Mouse (Mus musculus) G1E (cell line): ENCODE data around the gene Snai1. TPM values are rescaled to one million over a fixed set of nuclear protein-coding genes. Genes with fewer than 3 reads are reported as not detected.

Source experiments
- ATAC-seq: 2 replicates; pipeline ENCODE4 v1.8.0; 2016; ENCODE audit warnings: mild to moderate bottlenecking; ENCODE audit not compliant: insufficient number of reproducible peaks, poor library complexity, low FRiP score, severe bottlenecking; ENCODE audit errors: extremely low read depth
- DNase-seq: peaks from one replicate; pipeline ENCODE4 v3.0.0; 2012; ENCODE audit warnings: low spot score
- H3K27me3 ChIP-seq: 2 replicates; pipeline ENCODE4 v1.6.1; 2012; ENCODE audit warnings: mild to moderate bottlenecking, low read length, inconsistent platforms; ENCODE audit not compliant: insufficient read depth
- H3K36me3 ChIP-seq: replicated peaks from 2 replicates; pipeline ENCODE3; 2012; ENCODE audit warnings: mild to moderate bottlenecking, inconsistent platforms
- H3K4me1 ChIP-seq: 2 replicates; pipeline ENCODE4 v1.6.1; 2012; ENCODE audit warnings: low read depth, low read length, inconsistent platforms, mixed read lengths; ENCODE audit not compliant: insufficient read depth
- H3K4me3 ChIP-seq: 2 replicates; pipeline ENCODE4 v1.5.1; 2012; ENCODE audit warnings: low read depth, mild to moderate bottlenecking, inconsistent platforms, low read length, moderate library complexity, mixed read lengths
- H3K9me3 ChIP-seq: replicated peaks from 2 replicates; pipeline ENCODE4 v1.6.1; 2012; ENCODE audit warnings: inconsistent platforms
- CTCF ChIP-seq: IDR thresholded peaks from 2 replicates; pipeline ENCODE4 v1.5.1; 2012; ENCODE audit warnings: low read depth, low read length, inconsistent platforms, mixed read lengths
- GATA1 ChIP-seq: IDR thresholded peaks from 2 replicates; pipeline ENCODE4 v1.6.1; 2012; ENCODE audit warnings: borderline replicate concordance, low read length, inconsistent platforms, mixed read lengths
- GATA2 ChIP-seq: IDR thresholded peaks from 2 replicates; pipeline ENCODE4 v1.6.1; 2012; ENCODE audit warnings: low read depth, low read length, inconsistent platforms, borderline replicate concordance
- POLR2AphosphoS5 ChIP-seq: IDR thresholded peaks from 2 replicates; pipeline ENCODE4 v1.6.1; 2012; ENCODE audit warnings: low read depth, low read length, inconsistent platforms; ENCODE audit not compliant: insufficient replicate concordance
- TAL1 ChIP-seq: conservative IDR thresholded peaks from 2 replicates; pipeline ENCODE4 v1.6.1; 2012; ENCODE audit warnings: low read depth, low read length, inconsistent platforms, mixed read lengths
- polyA plus RNA-seq: library from polyadenylated mRNA; stranded (reverse); fragments of >175 nt; gene quantifications from 2 replicates; pipeline ENCODE4 v1.2.3, GENCODE M21; 2012
- total RNA-seq, 2 experiments: library from RNA; stranded (forward) in 1 of 2; stranded (reverse) in 1 of 2; fragments of 200-1000 nt in 1 of 2; fragments of >200 nt in 1 of 2; fragmentation: Nextera tagmentation in 1 of 2; gene quantifications; 2 replicates each; pipeline ENCODE4 v1.2.3; 2014 to 2017

The Snai1 gene
- total and polyA plus RNA-seq, 3 experiments = not detected

- Histone ChIP-seq H3K4me3 (no peak overlapping the region), H3K9me3 (no peaks in the 10 kb centered on the region), H3K4me1 (no peaks in the 10 kb centered on the region), H3K27me3 (peaks cover 28% of the 10 kb centered on the region), H3K36me3 (no peaks in the 10 kb centered on the region)
- DNase-seq (no peak), ATAC-seq (no peak)
- TF ChIP-seq CTCF (no peak), TAL1 (no peak), GATA2 (no peak), POLR2AphosphoS5 (no peak), GATA1 (no peak)
Observed at GRCm38 (mm10) chr2:167547444-167547843, 9.4 kb downstream of the Snai1 start.

- no peak overlapping the region for H3K4me3 ChIP-seq
- TF ChIP-seq TAL1 = no peak
- no peak for TF ChIP-seq CTCF
- TF ChIP-seq POLR2AphosphoS5 = no peak
- TF ChIP-seq GATA2 = no peak
- TF ChIP-seq GATA1 = no peak
- H3K27me3 ChIP-seq = peaks cover 22% of the 10 kb centered on the region
- no peak for DNase-seq
- H3K36me3 ChIP-seq = no peaks in the 10 kb centered on the region
- no peak for ATAC-seq
- no peaks in the 10 kb centered on the region for H3K9me3 ChIP-seq
- no peaks in the 10 kb centered on the region for H3K4me1 ChIP-seq
Observed at GRCm38 (mm10) chr2:167548961-167549360, 11.0 kb downstream of the Snai1 start.

GRCm38 (mm10) chr2:167550341-167550854, 12.4 kb downstream of the Snai1 start:
- peaks cover 14% of the 10 kb centered on the region; the same call in 1 of the 2 replicates for H3K27me3 ChIP-seq
- TF ChIP-seq GATA1 = no peak
- no peak for TF ChIP-seq GATA2
- TF ChIP-seq POLR2AphosphoS5 = no peak
- no peak for TF ChIP-seq CTCF
- TF ChIP-seq TAL1 = no peak
- H3K4me1 ChIP-seq = no peaks in the 10 kb centered on the region
- ATAC-seq (no peak), DNase-seq (no peak)
- no peaks in the 10 kb centered on the region for H3K9me3 ChIP-seq
- H3K36me3 ChIP-seq = no peaks in the 10 kb centered on the region
- no peak overlapping the region for H3K4me3 ChIP-seq

- Histone ChIP-seq H3K4me1 (no peaks in the 10 kb centered on the region), H3K27me3 (peaks cover 14% of the 10 kb centered on the region; the same call in 1 of the 2 replicates), H3K9me3 (no peaks in the 10 kb centered on the region), H3K4me3 (no peak overlapping the region), H3K36me3 (no peaks in the 10 kb centered on the region)
- no peak for TF ChIP-seq GATA1
- TF ChIP-seq GATA2 = no peak
- TF ChIP-seq TAL1 = no peak
- TF ChIP-seq CTCF = no peak
- TF ChIP-seq POLR2AphosphoS5 = no peak
- ATAC-seq (no peak), DNase-seq (no peak)
Observed at GRCm38 (mm10) chr2:167551342-167551920, 13.4 kb downstream of the Snai1 start.

GRCm38 (mm10) chr2:167552292-167552691, 14.3 kb downstream of the Snai1 start:
- TF ChIP-seq GATA1 = no peak
- TF ChIP-seq CTCF = no peak
- no peak for TF ChIP-seq POLR2AphosphoS5
- no peak for TF ChIP-seq GATA2
- TF ChIP-seq TAL1 = no peak
- peaks cover 14% of the 10 kb centered on the region; the same call in 1 of the 2 replicates for H3K27me3 ChIP-seq
- ATAC-seq = no peak
- H3K9me3 ChIP-seq = no peaks in the 10 kb centered on the region
- no peak for DNase-seq
- H3K4me3 ChIP-seq = no peak overlapping the region
- H3K4me1 ChIP-seq = no peaks in the 10 kb centered on the region
- H3K36me3 ChIP-seq = no peaks in the 10 kb centered on the region

GRCm38 (mm10) chr2:167552927-167553402, 15.0 kb downstream of the Snai1 start:
- Histone ChIP-seq H3K4me1 (no peaks in the 10 kb centered on the region), H3K36me3 (no peaks in the 10 kb centered on the region), H3K9me3 (no peaks in the 10 kb centered on the region), H3K4me3 (no peak overlapping the region), H3K27me3 (peaks cover 13% of the 10 kb centered on the region; the same call in 1 of the 2 replicates)
- ATAC-seq = no peak
- no peak for TF ChIP-seq GATA1
- no peak for TF ChIP-seq POLR2AphosphoS5
- no peak for TF ChIP-seq TAL1
- no peak for TF ChIP-seq CTCF
- no peak for TF ChIP-seq GATA2
- DNase-seq = no peak
